Mouse (Mus musculus) ES-CJ7 (cell line): ENCODE measurements around the gene Prmt1.
"Not testable (repeated sequence)": the region's sequence is repeated elsewhere in the genome, so short reads cannot be mapped to it uniquely, and the experiment has no call there.

Source experiments
- DNase-seq: peaks from one replicate; pipeline ENCODE4 v3.0.0; 2011; ENCODE audit warnings: low read depth, low spot score

The Prmt1 gene

DNA sequence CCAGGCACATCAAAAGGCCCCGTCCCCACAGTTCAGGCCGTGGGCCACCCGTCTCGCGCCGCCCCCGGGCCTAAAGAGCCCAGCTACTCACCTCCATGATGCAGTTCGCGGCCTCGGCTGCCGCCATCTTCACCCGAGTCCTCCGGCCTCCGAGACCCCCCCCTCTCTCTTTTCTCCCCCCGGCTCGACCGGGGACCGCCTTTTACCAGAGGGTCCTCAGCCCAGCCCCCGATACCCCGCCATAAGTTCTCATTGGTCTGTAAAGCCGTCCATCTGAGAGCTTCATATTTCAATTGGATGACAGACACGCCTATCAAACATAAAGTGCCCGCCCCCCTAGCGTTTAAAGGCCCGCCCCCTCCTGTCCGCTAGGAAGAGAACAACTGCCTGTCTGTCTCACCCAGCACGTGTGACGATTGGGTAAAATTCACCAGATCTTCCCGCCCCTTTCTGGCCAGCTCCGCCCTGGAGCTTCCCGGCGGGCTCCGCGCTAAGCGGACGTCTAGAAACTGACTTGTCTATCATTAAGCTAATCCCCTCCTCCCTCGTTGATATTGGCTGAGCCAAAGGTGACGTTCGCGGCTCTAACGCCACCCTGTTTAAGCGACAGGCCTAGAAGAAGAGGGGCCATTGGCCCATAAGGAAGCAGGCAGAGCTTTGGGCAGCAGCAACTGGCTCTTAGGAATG, at the start of gene Prmt1:
Gene Prmt1 (minus strand): TSS at position 377 of the 687 bp plus-strand sequence.
- peak; percentile 100 for DNase-seq

GRCm38 (mm10) chr7:45035631-45036030, 49.3 kb upstream of the Prmt1 start:
- no peak for DNase-seq

DNA sequence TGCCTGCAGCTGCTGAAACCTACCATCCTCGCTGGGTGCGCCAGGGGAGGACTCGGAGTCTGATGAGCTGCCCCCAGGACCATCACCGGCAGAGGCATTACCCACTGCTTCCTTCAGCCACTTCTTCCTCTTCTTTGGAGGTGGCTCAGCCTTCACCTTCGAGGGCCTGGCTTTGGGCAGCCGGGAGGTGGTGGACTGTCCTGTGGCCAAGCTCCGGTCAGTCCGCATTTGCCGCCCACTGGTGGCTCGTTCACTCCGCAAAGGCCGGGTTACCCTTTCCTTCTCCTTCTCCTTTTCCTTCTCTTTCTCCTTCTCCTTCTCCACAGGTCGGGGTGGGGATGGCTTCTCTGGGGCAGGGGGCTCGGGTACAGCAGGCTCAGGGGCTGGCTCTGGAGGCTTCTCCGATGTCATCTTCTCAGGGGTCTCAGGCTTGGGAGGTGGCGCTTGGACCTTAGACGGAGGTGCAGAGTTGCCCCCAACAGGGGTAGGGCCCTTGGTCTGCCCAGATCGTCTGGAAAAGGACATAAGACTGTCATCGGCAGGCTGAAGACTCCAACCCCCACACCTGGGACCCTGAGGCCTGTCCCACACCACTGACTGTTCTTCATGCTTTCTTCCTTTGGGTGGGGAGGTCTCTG, 47.5 kb upstream of the Prmt1 start:
- DNase-seq, result no peak

- DNase-seq, result no peak
Measured at GRCm38 (mm10) chr7:45030857-45031256, 44.5 kb upstream of the Prmt1 start.

GRCm38 (mm10) chr7:45029995-45030394, 43.6 kb upstream of the Prmt1 start:
- no peak for DNase-seq

- no peak for DNase-seq
Measured at GRCm38 (mm10) chr7:45028351-45028750, 42.0 kb upstream of the Prmt1 start.

DNA sequence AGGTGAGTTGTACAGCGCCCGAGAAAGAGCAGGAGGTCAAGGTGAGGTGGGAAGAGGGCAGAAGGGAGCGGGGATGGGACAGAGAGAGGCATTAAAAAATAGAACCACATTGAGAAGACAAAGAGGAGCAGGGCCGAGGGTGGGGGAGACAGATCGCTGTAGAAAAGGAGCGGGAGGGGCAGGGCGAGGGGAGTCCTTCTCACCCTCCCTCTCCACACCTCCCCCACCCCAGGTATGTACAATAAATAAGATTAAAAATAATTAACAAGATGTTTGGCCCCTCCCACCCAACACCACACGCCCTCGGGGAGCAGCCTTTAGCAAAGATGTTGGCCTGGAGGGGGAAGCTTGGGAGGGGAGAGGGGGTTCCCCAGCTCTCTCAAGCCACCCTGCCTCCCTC, 41.4 kb upstream of the Prmt1 start:
- no peak for DNase-seq

DNA sequence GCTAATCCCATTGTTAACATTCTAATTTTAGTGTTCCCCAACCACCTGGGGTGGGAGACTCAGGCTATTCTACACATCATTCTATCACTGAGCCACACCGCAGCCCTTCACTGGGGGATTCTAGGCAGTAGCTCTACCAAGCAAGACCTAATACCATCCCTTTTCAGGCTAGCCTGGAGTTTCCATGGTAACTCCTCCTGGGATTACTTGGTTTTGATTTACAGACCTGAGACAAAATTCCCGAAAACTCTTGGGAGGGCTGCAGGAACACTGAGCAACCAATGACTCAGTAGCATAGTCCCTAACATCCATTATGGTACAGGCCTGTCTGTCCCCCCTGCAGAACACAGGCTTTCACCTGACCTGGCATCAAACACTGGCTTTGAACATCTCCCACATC, 39.9 kb upstream of the Prmt1 start:
- no peak for DNase-seq

DNA sequence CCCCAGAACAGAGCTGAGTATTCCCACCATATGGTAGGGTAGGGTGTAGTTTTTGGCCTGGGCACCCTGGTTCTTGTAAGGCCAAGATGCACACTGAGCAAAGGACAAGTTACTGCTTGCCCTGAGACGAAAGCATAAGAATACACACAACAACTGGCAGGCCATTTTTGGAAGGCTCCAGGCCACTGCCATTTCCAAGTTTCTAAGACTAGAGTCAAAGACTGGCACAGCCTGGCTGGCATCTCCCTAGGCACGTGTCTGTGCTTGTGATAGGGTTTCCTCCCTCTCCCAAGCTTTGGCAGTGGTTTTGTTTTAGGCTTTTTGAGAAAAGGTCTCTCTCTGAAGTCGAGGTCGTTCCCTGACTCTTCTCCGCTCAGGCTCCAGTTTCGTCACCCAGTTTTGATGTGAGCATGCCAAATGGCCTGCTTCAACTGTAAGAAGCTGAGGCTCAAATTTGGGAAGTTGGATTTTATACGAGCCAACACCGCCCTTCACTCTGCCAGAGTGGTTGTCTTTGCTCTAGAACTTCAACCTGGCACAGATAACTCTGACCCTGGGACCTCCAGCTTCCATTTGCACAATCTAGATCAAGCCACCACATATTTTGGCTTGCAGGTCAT, 39.3 kb upstream of the Prmt1 start:
- no peak for DNase-seq

DNA sequence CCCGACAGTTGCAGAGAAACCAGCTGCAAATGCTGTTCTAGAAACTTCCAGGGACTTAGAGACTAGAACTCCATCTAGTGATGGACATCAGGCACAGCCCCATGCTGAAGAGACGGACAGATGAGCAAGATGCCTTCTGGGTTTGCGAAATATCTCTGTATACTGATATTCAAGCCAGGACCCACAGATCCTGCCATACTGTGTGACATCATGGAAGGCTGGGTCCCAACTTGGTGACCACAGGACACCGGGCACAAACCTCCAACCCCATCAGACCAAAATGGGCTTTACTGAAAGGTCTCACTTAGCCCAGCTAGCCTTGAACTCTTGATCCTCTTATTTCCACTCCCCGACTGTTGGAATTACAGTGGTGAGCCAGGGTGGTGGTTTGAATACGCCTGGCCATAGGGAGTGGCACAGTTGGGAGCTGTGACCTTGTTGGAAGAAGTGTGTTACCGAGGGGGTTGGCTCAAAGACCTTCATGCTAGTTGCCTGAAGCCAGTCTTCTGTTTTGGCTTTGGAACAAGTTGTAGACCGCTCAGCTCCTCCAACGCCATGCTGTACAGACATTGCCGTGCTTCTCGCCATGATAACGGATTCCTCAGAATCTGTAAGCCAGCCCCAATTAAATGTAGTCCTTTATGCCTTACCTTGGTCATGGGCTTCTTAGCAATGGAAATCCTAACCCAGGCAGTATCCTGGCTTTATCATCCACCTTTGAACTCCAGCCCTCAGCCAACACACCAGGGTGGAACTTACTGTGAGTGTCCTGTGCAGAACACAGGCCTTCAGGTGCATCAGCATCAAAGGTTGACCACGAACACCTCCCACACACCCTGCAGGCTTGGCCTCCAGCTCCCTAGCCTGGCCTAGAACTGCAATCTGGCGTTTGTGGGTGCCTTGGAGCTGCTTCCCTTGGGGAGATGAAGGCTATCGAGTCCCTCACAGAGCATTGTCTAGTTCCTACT, 38.2 kb upstream of the Prmt1 start:
- DNase-seq, result peak; percentile 76

- DNase-seq, result not testable (repeated sequence)
Measured at GRCm38 (mm10) chr7:45023711-45024110, 37.3 kb upstream of the Prmt1 start.

DNA sequence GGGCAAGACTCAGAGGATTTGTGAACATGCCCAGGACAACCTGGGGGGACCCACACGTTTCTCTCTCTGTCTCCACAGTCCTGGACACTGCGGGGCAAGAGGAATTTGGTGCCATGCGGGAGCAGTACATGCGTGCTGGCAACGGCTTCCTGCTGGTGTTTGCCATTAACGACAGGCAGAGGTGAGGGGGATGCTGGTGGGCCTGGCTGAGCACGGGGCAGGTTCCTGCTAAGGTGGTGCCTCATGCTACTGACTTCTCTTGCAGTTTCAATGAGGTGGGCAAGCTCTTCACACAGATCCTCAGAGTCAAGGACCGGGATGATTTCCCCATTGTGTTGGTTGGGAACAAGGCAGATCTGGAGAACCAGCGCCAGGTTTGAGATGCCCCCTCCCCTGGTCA, 33.9 kb upstream of the Prmt1 start:
- no peak for DNase-seq

GRCm38 (mm10) chr7:45019031-45019571, 32.7 kb upstream of the Prmt1 start:
- DNase-seq, result peak; percentile 74

- peak; percentile 99 for DNase-seq
Measured at GRCm38 (mm10) chr7:45017242-45018061, 31.1 kb upstream of the Prmt1 start, which contains the start of gene Rras. Gene Rras (plus strand): TSS chr7:45017961.

GRCm38 (mm10) chr7:45016761-45017160, 30.4 kb upstream of the Prmt1 start:
- DNase-seq, result no peak

- DNase-seq, result peak; percentile 100
Measured at GRCm38 (mm10) chr7:45015957-45016612, 29.7 kb upstream of the Prmt1 start, which contains the start of gene Scaf1. Gene Scaf1 (minus strand): TSS chr7:45016363.

DNA sequence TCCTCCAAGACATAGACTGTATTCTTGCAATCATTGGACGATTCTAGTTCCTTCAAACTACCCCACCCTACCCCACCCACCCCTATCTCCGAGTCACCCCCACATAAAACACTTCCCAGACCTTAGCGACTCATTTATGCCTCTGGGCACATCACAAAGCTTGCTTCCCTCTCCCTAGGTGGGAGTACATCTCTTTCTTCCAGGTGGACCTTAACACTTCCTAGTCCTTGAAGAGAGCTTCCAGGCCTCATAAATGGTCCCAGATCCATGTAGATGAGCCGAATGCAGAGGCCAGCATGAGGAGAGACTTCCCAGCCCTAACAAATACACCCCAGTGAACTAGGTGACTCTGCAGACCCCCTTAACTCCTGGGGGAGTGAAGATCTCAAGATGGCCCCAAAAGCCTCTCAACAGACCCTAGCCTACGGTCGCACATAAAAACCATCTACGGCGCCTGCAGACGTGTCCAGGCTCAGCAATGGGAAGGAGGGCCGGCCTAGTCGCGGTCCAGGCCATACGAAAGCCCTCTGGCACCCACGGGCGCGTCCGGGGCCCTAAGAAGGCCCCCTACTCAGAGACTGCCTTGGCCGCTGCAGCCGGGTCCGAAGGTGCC, 29.1 kb upstream of the Prmt1 start:
- DNase-seq, result no peak

DNA sequence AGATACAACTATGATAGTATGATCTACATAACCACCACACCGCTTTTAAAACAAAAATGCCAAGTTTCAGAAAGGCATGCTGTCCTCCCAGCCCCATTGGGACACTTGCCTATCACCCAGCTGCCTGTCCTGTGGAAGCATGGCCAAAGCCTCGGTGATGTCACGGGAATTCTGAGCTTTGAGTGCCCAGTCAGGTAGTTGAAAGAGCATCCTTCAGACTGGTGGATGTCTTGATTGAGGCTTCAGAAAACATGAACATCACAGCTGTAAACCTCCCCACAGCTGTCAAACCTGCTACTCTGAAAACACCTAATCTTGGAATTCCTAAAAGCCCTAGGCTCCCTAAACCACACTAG, 27.7 kb upstream of the Prmt1 start:
- no peak for DNase-seq

DNA sequence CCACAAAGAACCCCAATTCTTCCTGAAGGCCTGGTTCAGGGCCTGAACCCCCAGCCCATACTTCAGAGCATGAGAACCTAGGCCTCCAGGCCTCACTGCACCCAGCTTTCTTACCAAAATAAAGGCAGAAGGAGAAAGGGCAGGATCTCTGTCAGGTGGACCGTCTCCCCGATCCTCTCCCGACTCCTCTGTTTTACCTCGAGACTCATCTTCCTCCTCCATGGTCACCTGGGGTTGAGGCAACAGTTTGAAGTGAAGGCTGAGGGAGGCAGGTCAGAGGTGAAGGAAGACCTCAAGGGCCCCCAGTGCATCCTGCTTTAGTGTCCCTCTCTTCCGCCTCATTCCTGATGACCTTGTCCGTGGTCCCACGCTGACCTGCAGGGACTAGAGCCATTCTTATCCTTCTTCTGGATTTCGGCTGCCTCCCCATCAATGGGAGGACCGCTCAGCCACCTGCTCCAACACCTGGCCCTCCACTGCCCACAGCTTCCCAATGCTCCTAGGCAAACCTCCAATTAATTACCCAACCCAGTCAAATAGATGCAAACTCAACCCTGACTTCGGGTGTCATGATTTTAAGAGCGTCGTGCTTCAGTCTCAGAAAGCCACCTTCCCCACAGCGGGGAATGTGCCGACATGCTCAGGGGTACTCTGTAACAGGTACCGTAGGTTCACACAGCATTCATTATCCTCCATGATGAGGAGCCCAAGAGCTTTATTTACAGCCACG, 27.2 kb upstream of the Prmt1 start:
- no peak for DNase-seq
